Comparison of ENCODE assay signal across 12 mouse cellular contexts in genomic region chr1:178321730-178322357, GRCm38 (mm10). TPM values are rescaled to one million over a fixed set of nuclear protein-coding genes. Genes with fewer than 3 reads are reported as not detected.
A peak's percentile ranks its signal among the peaks of the same experiment; 100 is the strongest.
DNase-seq lines count a peak whose midpoint lies in the region; ATAC-seq lines count a peak whose summit lies in the region.
"Had no signal": no experiment of that assay in that cellular context is flagged by ENCODE, and none has a peak within 500 bp of the region (broad histone marks: within the 10 kb centered on the region; RNA-seq: fewer than 3 reads in every experiment).

No protein-coding gene starts in this region.

- no peak overlapping the region; the same call in 1 of the 2 replicates for H3K4me3 ChIP-seq in heart, embryonic 15.5 days
- no peak overlapping the region for H3K4me3 ChIP-seq in heart, embryonic 10.5 days
- H3K4me3 ChIP-seq in neural tube, embryonic 12.5 days: no peak overlapping the region
- H3K4me3 ChIP-seq in intestine, embryonic 15.5 days (replicated peaks): no peak overlapping the region

- peaks cover 24% of the 10 kb centered on the region for H3K4me1 ChIP-seq in heart, embryonic 15.5 days (replicated peaks)
- peaks cover 9% of the 10 kb centered on the region; the same call in 1 of the 2 replicates for H3K4me1 ChIP-seq in heart, embryonic 10.5 days
- H3K4me1 ChIP-seq in neural tube, embryonic 12.5 days: peaks cover 22% of the 10 kb centered on the region
- H3K4me1 ChIP-seq in intestine, embryonic 15.5 days (replicated peaks): peaks cover 12% of the 10 kb centered on the region

- peaks cover 46% of the 10 kb centered on the region for H3K36me3 ChIP-seq in heart, embryonic 15.5 days
- peaks cover 63% of the 10 kb centered on the region for H3K36me3 ChIP-seq in heart, embryonic 10.5 days
- peaks cover 48% of the 10 kb centered on the region for H3K36me3 ChIP-seq in neural tube, embryonic 12.5 days
- H3K36me3 ChIP-seq in intestine, embryonic 15.5 days: peaks cover 15% of the 10 kb centered on the region; the same call in 1 of the 2 replicates

- peak overlapping the region; percentile 100 for H3K27ac ChIP-seq in heart, embryonic 15.5 days
- no peak overlapping the region for H3K27ac ChIP-seq in heart, embryonic 10.5 days
- no peak overlapping the region for H3K27ac ChIP-seq in neural tube, embryonic 12.5 days
- no peak overlapping the region for H3K27ac ChIP-seq in intestine, embryonic 15.5 days

- no peaks in the 10 kb centered on the region for H3K27me3 ChIP-seq in heart, embryonic 15.5 days
- no peaks in the 10 kb centered on the region for H3K27me3 ChIP-seq in heart, embryonic 10.5 days (ENCODE audit: insufficient read depth, poor library complexity, severe bottlenecking)
- H3K27me3 ChIP-seq in neural tube, embryonic 12.5 days (replicated peaks): no peaks in the 10 kb centered on the region
- no peaks in the 10 kb centered on the region for H3K27me3 ChIP-seq in intestine, embryonic 15.5 days (replicated peaks)

- no peak for ATAC-seq in heart, embryonic 15.5 days (replicated peaks; ENCODE audit: insufficient number of reproducible peaks, insufficient read depth, low FRiP score, low read depth)
- ATAC-seq in neural tube, embryonic 12.5 days (ENCODE audit: low FRiP score, low read depth): no peak
- no peak for ATAC-seq in intestine, embryonic 15.5 days

- WGBS in heart, embryonic 15.5 days: 72% methylated on average over 4 of the region's 4 CpGs
- WGBS in heart, embryonic 10.5 days: 75% methylated on average over 4 of the region's 4 CpGs
- 70% methylated on average over 4 of the region's 4 CpGs for WGBS in neural tube, embryonic 12.5 days
- WGBS in intestine, embryonic 15.5 days: 63% methylated on average over 4 of the region's 4 CpGs

- H3K4me2 ChIP-seq in heart, embryonic 15.5 days: peak overlapping the region; percentile 64
- peak overlapping the region; percentile 73; the same call in 1 of the 2 replicates for H3K4me2 ChIP-seq in neural tube, embryonic 12.5 days (replicated peaks)
- H3K4me2 ChIP-seq in intestine, embryonic 15.5 days (replicated peaks): 0 out of 2 replicates have a peak overlapping the region, but pooled peaks have one; percentile 65

- no peak for DNase-seq in heart, embryonic 10.5 days (ENCODE audit: low spot score)
- no peak for DNase-seq in neural tube, embryonic 10.5 days (ENCODE audit: extremely low spot score, low spot score)
- no peak for DNase-seq in right cerebral cortex, adult 2 months (ENCODE audit: low spot score in 2 of 2)
- DNase-seq in gastrocnemius, postnatal 14 days: no peak
- no peak for DNase-seq in layer of hippocampus, adult 9-10 months (ENCODE audit: low spot score)
- DNase-seq: adrenal gland, adult 8-10 months; cerebellum, adult 11 months; lung, postnatal 10 days; right cerebral cortex, postnatal 4 days had no signal

- no peak overlapping the region for H3K9ac ChIP-seq in heart, embryonic 15.5 days
- no peak overlapping the region for H3K9ac ChIP-seq in neural tube, embryonic 12.5 days
- no peak overlapping the region for H3K9ac ChIP-seq in intestine, embryonic 15.5 days

- H3K9me3 ChIP-seq in heart, embryonic 15.5 days (replicated peaks): no peaks in the 10 kb centered on the region
- no peaks in the 10 kb centered on the region for H3K9me3 ChIP-seq in heart, embryonic 10.5 days
- no peaks in the 10 kb centered on the region for H3K9me3 ChIP-seq in neural tube, embryonic 12.5 days
- H3K9me3 ChIP-seq in intestine, embryonic 15.5 days: no peaks in the 10 kb centered on the region

- intact Hi-C loops in gastrocnemius, postnatal 14 days (cut with DNase I; ENCODE audit: low total_unique reads): no loop called here

RNA-seq across cellular contexts. Expression of gene Cox20, which starts 2.9 kb away (rescaled TPM):
- polyA plus RNA-seq in heart, embryonic 15.5 days (2015; fragmentation: Nextera tagmentation; extraction: Ambion mirVana): 202 and 343 TPM in 2 replicates
- polyA plus RNA-seq in heart, embryonic 10.5 days (2016; fragmentation: Nextera tagmentation; extraction: Ambion mirVana): 112 and 129 TPM in 2 replicates
- polyA plus RNA-seq in neural tube, embryonic 12.5 days (2016; fragmentation: Nextera tagmentation; extraction: Ambion mirVana): 119 and 122 TPM in 2 replicates
- polyA plus RNA-seq in intestine, embryonic 15.5 days (2015; fragmentation: Nextera tagmentation; extraction: Ambion mirVana): 134 and 159 TPM in 2 replicates
- total RNA-seq in gastrocnemius, postnatal 14 days (2021): 10 to 100 TPM; 25.1 to 30.8 TPM

RNA-seq across cellular contexts. Expression of gene Hnrnpu, which starts 15.8 kb away (rescaled TPM):
- 227 and 271 TPM in 2 replicates for polyA plus RNA-seq in heart, embryonic 15.5 days (2015; fragmentation: Nextera tagmentation; extraction: Ambion mirVana)
- 296 and 533 TPM in 2 replicates for polyA plus RNA-seq in heart, embryonic 10.5 days (2016; fragmentation: Nextera tagmentation; extraction: Ambion mirVana)
- polyA plus RNA-seq in neural tube, embryonic 12.5 days (2016; fragmentation: Nextera tagmentation; extraction: Ambion mirVana): 777 and 861 TPM in 2 replicates
- 300 and 379 TPM in 2 replicates for polyA plus RNA-seq in intestine, embryonic 15.5 days (2015; fragmentation: Nextera tagmentation; extraction: Ambion mirVana)
- total RNA-seq in gastrocnemius, postnatal 14 days (2021): 100 to 1,000 TPM; 143 to 145 TPM
